Mouse (Mus musculus): ENCODE results near the gene Phf2. TPM values are rescaled to one million over a fixed set of nuclear protein-coding genes. Genes with fewer than 3 reads are reported as not detected.

Gene Phf2
- polyA plus RNA-seq, 1 experiment: 21.5 TPM

GRCm38 (mm10) chr13:48784594-48785298 lies 86.2 kb downstream of the Phf2 start:
- no peak overlapping the region for H3K4me2 ChIP-seq (ENCODE audit: low read depth)
- no peak overlapping the region for H3K4me3 ChIP-seq
- TF ChIP-seq POLR2A (IDR thresholded peaks at IDR 0.05; ENCODE audit: insufficient read length, low read depth) (no peak), SRF (IDR thresholded peaks at IDR 0.05; ENCODE audit: control insufficient read depth, insufficient read length, low read depth) (no peak), MYOG (IDR thresholded peaks at IDR 0.05; ENCODE audit: control insufficient read depth in 1 of 3, insufficient read depth in 1 of 3, insufficient read length in 2 of 3, low read depth in 2 of 3) (no peak), POLR2AphosphoS2 (IDR thresholded peaks at IDR 0.05; ENCODE audit: insufficient read length, low read depth) (no peak)
- H3ac ChIP-seq (ENCODE audit: control insufficient read depth, insufficient read length): no peak overlapping the region
- H3K36me3 ChIP-seq (ENCODE audit: control insufficient read depth, insufficient read depth): no peaks in the 10 kb centered on the region
- peaks cover 8% of the 10 kb centered on the region for H3K27me3 ChIP-seq (ENCODE audit: control insufficient read depth, insufficient read depth, insufficient read length)
- no peaks in the 10 kb centered on the region for H3K79me2 ChIP-seq (ENCODE audit: control insufficient read depth, insufficient read depth)

- Histone ChIP-seq H3ac (ENCODE audit: control insufficient read depth, insufficient read length) (no peak overlapping the region), H3K36me3 (ENCODE audit: control insufficient read depth, insufficient read depth) (no peaks in the 10 kb centered on the region), H3K79me2 (ENCODE audit: control insufficient read depth, insufficient read depth) (no peaks in the 10 kb centered on the region), H3K4me3 (no peak overlapping the region), H3K4me2 (ENCODE audit: low read depth) (no peak overlapping the region), H3K27me3 (ENCODE audit: control insufficient read depth, insufficient read depth, insufficient read length) (peaks cover 8% of the 10 kb centered on the region)
- TF ChIP-seq SRF (IDR thresholded peaks at IDR 0.05; ENCODE audit: control insufficient read depth, insufficient read length, low read depth) (no peak), MYOG (IDR thresholded peaks at IDR 0.05; ENCODE audit: control insufficient read depth in 1 of 3, insufficient read depth in 1 of 3, insufficient read length in 2 of 3, low read depth in 2 of 3) (no peak), MYOD1 (IDR thresholded peaks at IDR 0.05; ENCODE audit: control insufficient read depth in 1 of 3, insufficient read length in 2 of 3, low read depth in 2 of 3) (no peak), MAX (IDR thresholded peaks at IDR 0.05; ENCODE audit: low read depth) (no peak), POLR2AphosphoS2 (IDR thresholded peaks at IDR 0.05; ENCODE audit: insufficient read length, low read depth) (no peak), REST (IDR thresholded peaks at IDR 0.05; ENCODE audit: insufficient read depth, insufficient read length) (no peak), TCF3 (IDR thresholded peaks at IDR 0.05; ENCODE audit: insufficient read length, low read depth) (no peak), E2F4 (IDR thresholded peaks at IDR 0.05; ENCODE audit: insufficient read depth) (no peak), TCF12 (IDR thresholded peaks at IDR 0.05; ENCODE audit: insufficient read depth, poor library complexity, severe bottlenecking) (no peak), USF1 (IDR thresholded peaks at IDR 0.05; ENCODE audit: low read depth) (no peak), CEBPB (IDR thresholded peaks at IDR 0.05; ENCODE audit: insufficient read depth, poor library complexity, severe bottlenecking) (no peak), POLR2A (IDR thresholded peaks at IDR 0.05; ENCODE audit: insufficient read length, low read depth) (no peak)
Measured at GRCm38 (mm10) chr13:48784151-48784550, 86.8 kb downstream of the Phf2 start.

- peaks cover 8% of the 10 kb centered on the region for H3K27me3 ChIP-seq (ENCODE audit: control insufficient read depth, insufficient read depth, insufficient read length)
- H3K79me2 ChIP-seq (ENCODE audit: control insufficient read depth, insufficient read depth): no peaks in the 10 kb centered on the region
- TF ChIP-seq SRF (IDR thresholded peaks at IDR 0.05; ENCODE audit: control insufficient read depth, insufficient read length, low read depth) (no peak), CEBPB (IDR thresholded peaks at IDR 0.05; ENCODE audit: insufficient read depth, poor library complexity, severe bottlenecking) (peak; percentile 74), TCF12 (IDR thresholded peaks at IDR 0.05; ENCODE audit: insufficient read depth, poor library complexity, severe bottlenecking) (no peak), MYOD1 (IDR thresholded peaks at IDR 0.05; ENCODE audit: control insufficient read depth in 1 of 3, insufficient read length in 2 of 3, low read depth in 2 of 3) (no peak), USF1 (IDR thresholded peaks at IDR 0.05; ENCODE audit: low read depth) (no peak), POLR2A (IDR thresholded peaks at IDR 0.05; ENCODE audit: insufficient read length, low read depth) (peak; percentile 47)
- H3K4me3 ChIP-seq: no peak overlapping the region
- H3K36me3 ChIP-seq (ENCODE audit: control insufficient read depth, insufficient read depth): no peaks in the 10 kb centered on the region
- no peak overlapping the region for H3ac ChIP-seq (ENCODE audit: control insufficient read depth, insufficient read length)
- peak overlapping the region; percentile 32 for H3K4me2 ChIP-seq (ENCODE audit: low read depth)
Measured at GRCm38 (mm10) chr13:48782727-48783725, 87.9 kb downstream of the Phf2 start.

DNA sequence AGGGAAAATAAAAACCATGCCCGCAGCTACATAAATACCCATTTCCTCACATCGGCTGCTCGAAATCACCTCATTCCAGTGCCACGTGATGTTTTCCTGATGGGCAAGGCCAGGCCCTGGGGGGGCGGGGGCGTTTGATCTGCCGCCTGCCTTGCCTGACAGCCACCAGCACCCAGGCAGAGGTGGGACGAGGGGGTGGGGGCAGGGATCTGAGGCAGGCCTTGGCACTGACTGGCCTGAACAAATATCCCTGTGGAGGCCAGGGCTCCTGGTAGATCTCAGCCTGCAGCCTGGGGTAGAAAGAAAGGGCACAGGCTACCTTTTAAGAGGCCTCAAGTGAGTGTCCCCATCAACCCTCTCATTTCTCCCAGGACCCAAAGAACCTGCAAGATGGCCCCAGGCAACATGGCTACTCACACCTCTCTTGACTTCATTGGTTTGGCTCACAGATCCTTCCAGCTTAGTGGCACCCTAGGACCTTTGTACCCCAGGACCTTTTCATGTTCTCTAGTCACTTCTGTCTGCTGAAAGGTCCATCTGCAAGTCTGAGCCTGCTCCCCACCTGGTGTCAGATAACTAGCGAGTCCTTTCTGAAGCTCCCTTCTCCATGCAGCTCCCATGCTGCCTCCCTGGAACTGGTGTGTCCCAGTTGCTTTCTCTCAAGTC lies 90.4 kb downstream of the Phf2 start:
- H3K4me2 ChIP-seq (ENCODE audit: low read depth): no peak overlapping the region
- TF ChIP-seq TCF12 (IDR thresholded peaks at IDR 0.05; ENCODE audit: insufficient read depth, poor library complexity, severe bottlenecking): no peak
- no peak for TF ChIP-seq MAX (IDR thresholded peaks at IDR 0.05; ENCODE audit: low read depth)
- no peak for TF ChIP-seq MYOG (IDR thresholded peaks at IDR 0.05; ENCODE audit: control insufficient read depth in 1 of 3, insufficient read depth in 1 of 3, insufficient read length in 2 of 3, low read depth in 2 of 3)
- no peak for TF ChIP-seq POLR2A (IDR thresholded peaks at IDR 0.05; ENCODE audit: insufficient read length, low read depth)
- no peak for TF ChIP-seq POLR2AphosphoS2 (IDR thresholded peaks at IDR 0.05; ENCODE audit: insufficient read length, low read depth)
- TF ChIP-seq USF1 (IDR thresholded peaks at IDR 0.05; ENCODE audit: low read depth): no peak
- no peak for TF ChIP-seq MYOD1 (IDR thresholded peaks at IDR 0.05; ENCODE audit: control insufficient read depth in 1 of 3, insufficient read length in 2 of 3, low read depth in 2 of 3)
- no peak for TF ChIP-seq TCF3 (IDR thresholded peaks at IDR 0.05; ENCODE audit: insufficient read length, low read depth)
- TF ChIP-seq SRF (IDR thresholded peaks at IDR 0.05; ENCODE audit: control insufficient read depth, insufficient read length, low read depth): no peak
- no peak for TF ChIP-seq REST (IDR thresholded peaks at IDR 0.05; ENCODE audit: insufficient read depth, insufficient read length)
- TF ChIP-seq E2F4 (IDR thresholded peaks at IDR 0.05; ENCODE audit: insufficient read depth): no peak
- TF ChIP-seq CEBPB (IDR thresholded peaks at IDR 0.05; ENCODE audit: insufficient read depth, poor library complexity, severe bottlenecking): no peak
- no peaks in the 10 kb centered on the region for H3K79me2 ChIP-seq (ENCODE audit: control insufficient read depth, insufficient read depth)
- no peak overlapping the region for H3K4me3 ChIP-seq
- no peak overlapping the region for H3ac ChIP-seq (ENCODE audit: control insufficient read depth, insufficient read length)
- no peaks in the 10 kb centered on the region for H3K27me3 ChIP-seq (ENCODE audit: control insufficient read depth, insufficient read depth, insufficient read length)
- H3K36me3 ChIP-seq (ENCODE audit: control insufficient read depth, insufficient read depth): no peaks in the 10 kb centered on the region
